Mouse (Mus musculus) heart, postnatal 0 days (tissue): ENCODE data around the gene Gchfr.

Experiments used
- CTCF ChIP-seq: IDR thresholded peaks from 2 replicates; pipeline ENCODE4 v1.5.1; 2016; ENCODE audit warnings: antibody characterized with exemption, control low read depth, low read depth
- EP300 ChIP-seq: IDR thresholded peaks from 2 replicates; pipeline ENCODE4 v1.6.1; 2016; ENCODE audit warnings: antibody characterized with exemption, low read depth

GRCm38 (mm10) chr2:119146435-119146834 is 21.1 kb upstream of the Gchfr start:
- TF ChIP-seq CTCF (no peak), EP300 (no peak)
